Mouse (Mus musculus): Measurements from ENCODE around the gene Tox2.

Tox2 gene

DNA sequence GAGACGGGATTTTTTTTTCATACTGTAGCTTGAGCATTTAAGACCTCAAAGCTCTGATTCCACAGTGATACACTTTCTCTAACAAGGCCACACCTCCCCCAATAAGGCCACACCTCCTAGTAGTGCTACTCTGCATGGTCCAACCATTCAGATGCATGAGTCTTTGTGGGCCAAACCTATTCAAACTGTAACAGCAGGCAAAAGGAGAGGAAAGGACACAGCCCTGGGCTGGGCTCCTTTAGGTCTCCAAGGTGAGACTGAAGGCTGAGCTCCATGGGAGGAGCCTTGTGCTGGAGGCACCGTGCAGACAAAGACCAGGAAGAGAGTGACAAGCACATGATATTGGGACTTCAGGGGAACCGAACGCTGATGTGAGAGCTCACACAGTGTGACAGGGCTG, 114.4 kb downstream of the Tox2 start:
- no peak for DNase-seq (ENCODE audit: low spot score in 2 of 2)

DNA sequence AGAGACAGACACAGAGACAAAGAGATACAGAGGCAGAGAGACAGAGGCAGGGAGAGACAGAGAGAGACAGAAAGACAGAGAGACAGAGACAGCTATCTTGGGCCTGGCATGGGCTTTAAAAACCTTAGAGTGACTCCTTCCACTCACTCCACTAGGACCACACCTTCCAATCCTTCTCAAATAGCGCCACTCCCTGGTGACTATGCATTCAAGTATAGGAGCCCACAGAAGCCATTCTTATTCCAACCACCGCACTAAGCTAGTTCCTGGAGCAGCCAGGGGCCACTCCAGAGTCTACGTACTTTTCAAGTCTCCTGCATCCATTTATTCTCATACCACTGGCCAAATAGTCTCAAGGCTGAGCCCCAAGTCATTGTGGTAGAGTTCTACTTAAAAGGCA, 115.9 kb downstream of the Tox2 start:
- DNase-seq (ENCODE audit: low spot score in 2 of 2): no peak

DNA sequence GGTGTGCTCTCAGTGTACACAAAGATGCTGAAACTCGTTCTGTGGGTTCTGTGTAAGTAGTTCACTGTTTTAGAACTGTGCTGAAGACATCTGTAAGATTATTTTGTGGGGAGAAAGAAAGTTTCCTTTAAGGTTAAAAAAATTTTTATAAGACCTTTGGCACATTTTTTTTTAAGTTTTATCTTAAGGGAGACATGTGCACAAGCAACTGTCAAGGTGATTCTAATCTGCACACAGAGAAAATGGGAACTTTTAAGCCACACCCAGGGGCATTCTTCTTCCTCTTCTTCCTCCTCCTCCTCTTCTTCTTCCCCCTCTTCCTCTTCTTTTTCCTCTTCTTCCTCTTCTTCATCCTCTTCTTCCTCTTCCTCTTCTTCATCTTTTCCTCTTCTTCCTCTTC, 120.2 kb downstream of the Tox2 start:
- DNase-seq (ENCODE audit: low spot score in 2 of 2): no peak

DNA sequence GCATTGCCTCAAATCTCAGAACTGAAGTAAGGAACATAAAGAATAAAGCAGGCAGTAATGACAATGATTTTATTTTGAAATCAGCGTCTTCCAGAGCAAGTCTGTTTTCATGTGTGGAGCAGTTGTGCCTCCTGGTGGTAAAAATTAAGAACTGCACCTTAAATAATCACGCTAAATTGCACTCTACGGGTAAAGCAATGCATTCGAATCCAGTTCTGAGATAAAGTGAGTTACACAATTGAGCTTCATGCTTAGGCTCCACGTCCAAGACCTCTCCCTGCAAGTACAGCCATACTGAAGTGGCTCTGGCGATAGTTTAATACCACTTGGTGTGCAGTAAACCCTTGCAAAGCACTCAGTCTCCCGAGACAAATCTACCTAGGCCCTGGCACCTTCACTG, 127.8 kb downstream of the Tox2 start:
- DNase-seq (ENCODE audit: low spot score in 2 of 2): peak in 1 of 2 experiments; percentile 60

DNA sequence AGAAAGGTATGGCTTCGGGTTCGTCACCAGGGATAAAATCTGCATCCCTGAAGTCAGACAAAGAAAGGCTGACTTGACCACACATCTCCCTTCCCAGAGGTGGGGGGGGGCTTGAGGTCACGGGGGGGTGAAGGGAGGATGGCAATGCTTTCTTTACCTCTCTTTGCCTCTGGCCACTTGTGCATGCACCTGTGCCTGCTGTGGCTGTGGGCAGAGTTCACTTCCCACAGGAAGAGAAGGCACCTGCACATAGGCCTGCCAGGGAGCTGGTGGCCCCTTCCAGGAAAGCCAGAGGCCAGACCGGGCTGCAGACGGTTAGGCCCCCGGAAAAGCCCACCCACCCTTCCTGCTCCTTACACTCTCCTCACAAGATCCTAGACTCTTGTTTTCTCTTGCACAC, 128.5 kb downstream of the Tox2 start:
- no peak for DNase-seq (ENCODE audit: low spot score in 2 of 2)

DNA sequence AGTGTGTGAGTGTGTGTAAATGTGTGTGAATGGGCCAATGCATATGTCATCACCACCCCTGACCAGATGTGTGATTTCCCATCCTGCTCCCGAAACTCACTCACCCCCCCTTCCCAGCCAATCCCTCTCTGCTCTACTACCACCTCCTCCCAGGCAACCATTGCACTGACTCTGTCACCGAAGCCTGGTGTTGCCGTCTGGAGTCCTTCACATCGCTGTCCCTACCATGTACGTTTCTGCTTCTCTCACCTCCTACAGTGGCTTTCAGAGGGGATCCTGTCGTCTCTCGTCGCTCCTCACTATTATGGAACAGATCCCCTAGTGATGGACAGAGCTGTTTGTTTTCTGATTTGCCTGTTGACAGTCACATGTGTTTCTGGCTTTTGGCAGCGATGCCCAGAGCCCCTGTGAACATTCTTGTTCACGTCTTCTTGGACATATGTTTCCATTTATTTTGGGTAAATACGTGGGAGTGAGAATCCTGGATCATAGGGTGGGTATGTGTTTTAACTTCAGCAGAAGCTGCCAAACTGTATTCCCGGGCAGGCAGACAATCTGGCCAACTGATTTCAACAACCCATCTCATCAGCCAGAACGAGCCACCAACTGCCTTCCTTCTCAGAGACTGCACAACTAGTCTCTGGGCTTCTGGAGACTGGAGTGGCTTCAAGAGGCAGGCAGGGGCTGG, 129.6 kb downstream of the Tox2 start:
- DNase-seq (ENCODE audit: low spot score in 2 of 2): no peak

DNA sequence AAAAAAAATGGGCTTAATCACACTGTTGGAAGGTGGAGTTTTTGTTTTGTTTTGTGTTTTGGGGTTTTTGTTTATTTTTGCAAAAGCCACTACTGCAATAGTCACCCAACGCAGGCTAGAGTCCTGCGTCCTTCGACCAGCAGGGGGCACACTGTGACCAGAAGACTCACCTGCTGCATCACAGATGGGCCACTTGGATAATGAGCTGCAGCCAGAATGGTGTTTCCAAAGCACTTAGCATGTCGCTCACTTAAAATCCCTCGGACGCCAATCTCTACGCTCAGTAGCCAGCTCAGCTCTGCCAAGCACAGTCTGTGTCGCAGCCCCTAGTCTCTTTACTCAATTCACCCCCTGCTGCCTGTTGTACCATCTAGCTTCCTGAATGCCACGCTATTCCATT, 137.3 kb downstream of the Tox2 start:
- peak in 1 of 2 experiments; percentile 59 for DNase-seq (ENCODE audit: low spot score in 2 of 2)

DNA sequence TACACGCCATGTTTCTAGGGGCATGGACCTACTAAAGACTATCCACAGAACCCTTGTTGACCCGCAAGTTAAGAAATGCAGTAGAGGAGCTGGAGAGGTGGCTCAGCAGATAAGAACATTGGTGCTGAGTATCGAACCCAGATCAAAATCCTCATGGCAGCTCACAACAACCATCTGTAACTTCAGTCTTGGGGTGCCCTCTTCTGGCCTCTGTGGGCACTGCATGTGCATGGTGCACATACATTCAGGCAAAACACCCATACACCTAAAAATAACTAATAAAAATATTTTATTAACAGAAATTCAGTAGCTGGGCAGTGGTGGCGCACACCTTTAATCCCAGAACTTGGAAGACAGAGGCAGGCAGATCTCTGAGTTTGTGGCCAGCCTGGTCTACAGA, 140.7 kb downstream of the Tox2 start:
- peak; percentile 29 to 61 for DNase-seq (ENCODE audit: low spot score in 2 of 2)

DNA sequence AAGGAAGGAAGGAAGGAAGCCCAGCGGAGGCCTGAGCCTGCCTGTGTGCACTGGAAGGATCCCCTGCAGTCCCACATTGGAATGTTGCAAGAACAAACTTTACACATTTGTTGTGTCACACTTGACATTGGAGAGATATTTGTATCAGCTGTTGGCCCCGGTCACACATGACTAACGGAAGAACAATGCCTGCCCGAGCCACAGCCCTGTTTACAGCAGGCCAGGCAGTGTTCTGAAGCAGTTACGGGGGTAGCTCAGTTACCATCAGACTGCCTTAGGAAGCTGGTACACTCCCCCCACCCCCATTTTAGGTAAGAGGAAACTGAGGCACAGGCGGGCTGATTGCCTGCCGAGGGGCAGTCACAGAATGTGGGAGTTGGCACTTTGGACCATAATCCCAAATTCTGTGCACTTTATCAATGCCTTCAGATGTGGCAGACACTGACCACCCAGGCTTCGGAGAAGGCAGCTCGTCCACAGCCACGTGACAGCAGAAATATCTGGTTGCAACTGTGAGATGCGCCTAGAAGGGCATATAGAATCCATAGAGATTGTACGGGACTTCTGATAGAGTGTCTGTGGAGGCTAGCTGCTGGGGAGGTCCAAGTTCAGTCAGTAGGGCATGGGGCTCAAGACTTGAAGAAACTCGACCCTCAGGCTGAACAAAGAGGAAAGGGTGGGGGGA, 142.2 kb downstream of the Tox2 start:
- no peak for DNase-seq (ENCODE audit: low spot score in 2 of 2)

DNA sequence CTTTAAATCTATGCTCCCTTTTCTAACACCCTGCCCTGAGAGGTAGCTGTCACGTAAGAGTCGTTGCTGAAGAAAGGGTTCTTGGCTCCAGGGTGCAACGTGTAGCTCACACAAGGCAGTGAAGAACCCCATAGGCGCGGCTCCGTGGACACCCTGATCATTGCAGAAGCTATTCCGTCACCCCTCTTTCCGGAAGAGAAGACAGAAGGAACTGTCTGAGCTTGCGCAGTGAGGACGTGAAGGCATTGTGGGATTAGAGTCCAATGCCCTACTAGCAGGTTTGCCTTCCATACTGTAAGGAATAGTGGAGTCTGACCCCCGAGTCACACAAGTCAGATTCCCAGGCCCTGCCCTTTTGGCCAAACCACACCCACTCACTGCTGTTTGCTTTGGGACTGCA, 143.6 kb downstream of the Tox2 start:
- no peak for DNase-seq (ENCODE audit: low spot score in 2 of 2)

DNA sequence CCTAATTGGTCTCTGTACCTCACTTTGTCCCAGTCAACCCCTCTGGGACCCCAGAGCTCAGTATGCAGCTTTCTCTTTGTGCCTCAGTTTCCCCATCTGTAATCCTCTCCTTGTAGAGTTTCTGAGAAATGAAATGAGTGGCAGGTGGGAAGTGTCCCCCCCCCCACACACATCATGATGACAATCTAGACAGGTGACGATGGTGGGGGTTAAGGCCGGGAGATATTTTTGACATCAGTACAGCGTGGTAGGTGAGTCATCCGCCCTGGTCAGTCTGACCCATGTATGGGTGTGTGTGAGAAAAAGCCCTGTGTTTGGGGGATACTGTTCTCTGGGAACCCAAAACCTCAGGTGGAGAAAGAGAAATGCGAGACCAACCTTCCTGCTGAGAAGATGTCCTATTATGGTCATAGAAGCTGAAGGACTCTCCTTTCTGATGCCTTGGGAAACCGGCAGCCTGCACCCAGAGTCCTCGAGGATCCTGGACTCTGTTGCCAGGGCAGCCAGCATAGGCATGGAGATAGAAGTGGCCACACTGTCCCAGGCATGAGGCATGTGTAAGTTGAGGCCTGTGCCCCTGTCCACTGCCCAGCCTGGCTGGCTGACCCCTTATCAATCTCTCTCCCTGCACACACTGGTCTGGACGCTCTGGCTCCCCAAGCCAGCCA, 144.7 kb downstream of the Tox2 start:
- no peak for DNase-seq (ENCODE audit: low spot score in 2 of 2)

DNA sequence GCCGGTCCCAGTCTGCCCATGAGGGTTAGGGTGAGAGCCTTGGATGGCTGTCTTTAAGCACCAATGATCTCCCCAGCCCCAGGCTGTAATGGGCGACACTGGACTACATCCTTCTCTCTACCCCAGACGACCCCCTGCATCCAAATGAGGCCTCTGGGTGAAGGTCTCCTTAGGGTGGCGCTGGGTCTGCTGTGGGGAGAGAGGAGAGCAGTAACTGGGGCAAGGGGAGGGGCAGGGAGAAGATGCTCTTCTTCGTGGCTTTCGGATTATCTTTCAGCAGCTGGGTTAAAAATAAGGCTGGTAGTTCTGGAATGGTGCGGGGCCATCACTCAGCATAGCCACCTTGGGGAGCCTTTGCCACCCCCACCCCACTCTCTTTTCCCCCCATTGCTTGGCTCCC, 145.8 kb downstream of the Tox2 start:
- DNase-seq (ENCODE audit: low spot score in 2 of 2): no peak

DNA sequence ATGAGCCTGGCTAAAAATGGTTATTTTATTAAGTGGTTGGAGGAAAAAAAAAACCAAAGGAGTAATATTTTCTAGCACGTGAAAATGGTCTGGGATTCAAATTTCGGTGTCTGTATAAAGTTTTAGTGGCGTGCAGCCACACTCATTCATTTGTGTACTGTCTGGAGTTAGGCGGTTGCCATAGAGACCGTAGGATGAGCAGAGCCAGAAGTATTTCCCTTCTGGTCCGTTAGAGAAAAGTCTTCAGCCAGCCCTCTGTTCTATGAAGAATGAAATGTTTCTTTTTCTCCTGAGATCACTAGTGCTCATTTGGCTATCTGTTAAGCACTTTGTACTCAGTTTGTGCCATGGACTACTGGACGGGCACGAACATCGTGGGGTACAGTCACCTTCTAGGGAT, 146.5 kb downstream of the Tox2 start:
- no peak for DNase-seq (ENCODE audit: low spot score in 2 of 2)

DNA sequence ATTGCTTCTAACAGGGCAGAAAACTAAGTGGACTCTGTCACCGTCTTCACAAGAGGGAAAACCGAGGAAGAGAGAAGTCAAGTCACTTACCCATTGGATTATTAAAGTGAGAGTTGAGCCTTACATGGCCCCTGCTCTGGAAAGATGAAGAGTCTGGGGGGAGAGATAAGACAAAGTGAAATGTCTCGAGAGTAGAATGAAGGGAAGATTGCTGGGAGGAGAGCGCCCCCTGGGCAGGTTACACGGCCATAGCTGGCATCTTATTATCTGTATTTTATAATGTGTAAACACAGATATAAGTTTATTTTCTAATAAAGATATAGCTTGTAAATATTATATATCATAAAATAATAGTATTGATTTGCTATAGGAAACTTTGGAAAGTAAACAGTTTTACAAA, 147.5 kb downstream of the Tox2 start:
- no peak for DNase-seq (ENCODE audit: low spot score in 2 of 2)

DNA sequence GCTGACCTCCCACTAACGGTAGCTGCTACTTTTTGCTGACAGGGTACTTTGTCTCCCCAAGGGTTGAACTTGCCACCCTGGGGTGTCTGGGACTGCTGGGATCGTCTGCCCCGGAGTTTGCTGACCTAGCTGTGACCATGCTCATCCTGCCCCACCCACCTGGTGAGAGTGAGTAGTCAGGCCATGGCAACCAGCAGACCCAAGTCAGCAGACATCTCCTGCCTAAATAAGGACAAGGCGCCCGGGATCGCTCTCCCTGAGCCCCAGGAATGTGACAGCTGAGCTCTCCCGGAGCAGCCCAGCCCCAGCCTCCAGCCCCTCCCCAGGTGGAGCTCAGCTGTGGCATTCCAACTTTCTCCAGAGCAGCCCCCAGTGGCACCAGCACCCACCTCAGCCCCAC, 150.8 kb downstream of the Tox2 start:
- no peak for DNase-seq (ENCODE audit: low spot score in 2 of 2)

DNA sequence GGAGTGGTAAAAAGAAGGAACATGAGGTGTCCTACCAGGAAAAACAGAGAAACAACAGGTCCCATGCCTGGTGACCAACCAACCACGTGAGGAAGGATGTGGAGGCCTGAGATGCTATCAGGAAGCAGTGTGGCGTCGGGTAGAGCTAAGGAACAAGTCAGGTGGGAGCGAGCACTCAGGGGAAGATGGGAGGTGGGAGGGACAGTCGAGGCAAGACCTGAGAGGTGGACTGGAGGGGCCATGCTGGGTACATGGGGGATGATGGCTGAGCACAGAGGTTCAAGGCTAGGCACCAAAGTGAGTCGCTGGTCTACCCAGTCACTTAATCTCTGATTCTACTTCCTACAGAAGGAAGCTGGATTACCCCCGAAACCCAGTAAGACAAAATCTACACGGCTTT, 152.7 kb downstream of the Tox2 start:
- DNase-seq (ENCODE audit: low spot score in 2 of 2): no peak

DNA sequence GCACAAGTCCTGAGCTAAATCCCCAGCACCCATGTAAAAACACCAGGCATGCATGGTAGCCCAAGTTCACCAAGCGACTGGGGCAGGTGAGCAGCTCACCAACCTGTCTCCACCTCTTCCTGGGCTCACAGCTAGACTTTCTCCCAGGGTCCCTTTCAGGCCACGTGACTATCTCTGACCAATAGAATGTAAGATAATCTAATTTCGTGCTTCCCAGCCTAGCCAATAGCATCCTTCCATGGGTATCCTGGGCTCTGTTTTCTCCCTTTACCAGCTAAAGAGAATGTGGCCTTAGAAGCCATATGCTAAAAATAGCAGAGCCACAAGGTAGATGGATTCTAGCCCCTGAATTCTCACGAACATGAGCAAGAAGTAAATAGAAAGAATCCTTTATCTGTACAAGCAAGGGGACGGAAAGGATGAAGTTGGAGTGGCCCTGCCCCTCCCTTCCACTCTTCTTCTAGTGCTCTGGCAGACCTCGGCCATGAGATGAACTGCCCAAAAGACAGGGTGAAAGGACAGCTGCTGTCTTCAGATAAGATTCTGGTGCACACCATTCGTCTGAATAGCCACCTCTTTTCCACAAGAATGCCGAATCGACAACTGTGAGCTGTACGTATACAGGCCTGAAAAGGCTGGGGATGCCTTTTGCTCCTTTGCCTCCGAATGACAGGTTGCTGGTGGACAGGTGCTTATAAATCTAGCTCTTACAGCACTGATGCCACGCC, 153.4 kb downstream of the Tox2 start:
- no peak for DNase-seq (ENCODE audit: low spot score in 2 of 2)

DNA sequence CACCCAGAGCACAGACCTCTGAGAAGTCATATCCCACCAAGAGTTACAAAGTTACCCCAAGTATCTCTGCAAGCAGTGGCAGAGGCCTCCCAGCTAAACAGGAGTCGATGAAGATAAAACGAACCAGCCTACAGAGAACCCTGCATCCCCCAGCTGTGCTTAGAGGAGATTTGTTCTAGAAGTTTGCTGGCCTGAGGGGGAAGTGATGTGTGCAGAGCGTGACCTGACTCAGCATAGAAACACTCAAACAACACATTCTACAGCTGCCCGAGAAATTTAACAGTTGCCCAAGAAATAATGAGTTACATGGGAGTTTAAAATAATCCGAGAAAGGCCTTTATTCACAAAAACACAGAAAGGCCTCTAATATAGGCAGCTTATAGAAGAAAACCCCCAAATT, 155.7 kb downstream of the Tox2 start:
- DNase-seq (ENCODE audit: low spot score in 2 of 2): no peak

DNA sequence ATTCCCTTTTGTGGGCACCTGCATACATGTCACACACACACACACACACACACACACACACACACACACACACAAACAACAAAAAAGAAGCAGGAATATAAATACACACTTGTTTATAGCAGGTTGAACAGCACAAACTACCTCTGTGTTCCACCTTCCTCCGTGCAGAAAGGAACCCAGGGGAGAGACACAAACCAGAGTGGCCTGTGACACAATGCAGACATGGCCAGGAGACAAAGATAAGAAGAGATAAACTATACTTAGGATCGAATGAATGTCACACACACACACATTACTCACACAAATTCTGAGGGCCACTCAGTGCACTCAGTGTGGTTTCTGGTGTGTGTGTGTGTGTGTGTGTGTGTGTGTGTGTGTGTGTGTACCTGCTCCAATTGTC, 156.3 kb downstream of the Tox2 start:
- DNase-seq (ENCODE audit: low spot score in 2 of 2): no peak

DNA sequence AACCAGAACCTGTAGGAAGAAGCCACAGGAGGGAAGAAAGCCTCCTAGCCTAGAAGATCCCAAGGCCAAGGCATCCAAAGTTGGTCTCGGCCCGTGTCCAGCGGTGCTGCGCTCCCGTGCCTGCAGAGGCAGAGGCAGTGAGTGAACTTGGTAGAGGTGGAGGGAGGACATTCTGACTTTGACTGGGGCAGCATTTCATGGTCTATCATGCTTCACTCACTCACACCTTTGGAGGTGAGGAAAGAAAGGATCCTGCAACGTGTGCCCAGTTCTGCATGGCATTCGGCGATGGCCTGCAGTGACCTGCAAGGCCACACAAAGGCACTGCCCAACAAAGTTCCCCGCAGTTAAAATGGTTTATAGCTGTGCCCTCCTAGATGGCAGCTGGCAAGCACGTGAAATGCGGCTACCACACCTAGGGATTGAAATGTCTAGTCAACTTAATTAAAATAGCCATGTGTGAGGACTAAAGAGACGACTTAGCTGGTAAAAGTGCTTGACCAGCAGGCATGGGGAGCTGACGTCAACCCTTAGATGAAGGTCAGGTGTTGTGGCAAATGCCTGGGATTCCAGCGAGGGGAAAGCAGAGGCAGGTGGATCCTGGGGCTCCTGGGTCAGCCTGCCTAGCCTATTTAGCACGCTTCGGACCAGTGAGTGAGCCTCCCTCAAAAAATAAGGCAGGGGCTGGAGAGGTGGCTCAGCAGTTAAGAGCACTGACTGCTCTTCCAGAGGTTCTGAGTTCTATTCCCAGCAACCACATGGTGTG, 158.1 kb downstream of the Tox2 start:
- DNase-seq (ENCODE audit: low spot score in 2 of 2): no peak

DNA sequence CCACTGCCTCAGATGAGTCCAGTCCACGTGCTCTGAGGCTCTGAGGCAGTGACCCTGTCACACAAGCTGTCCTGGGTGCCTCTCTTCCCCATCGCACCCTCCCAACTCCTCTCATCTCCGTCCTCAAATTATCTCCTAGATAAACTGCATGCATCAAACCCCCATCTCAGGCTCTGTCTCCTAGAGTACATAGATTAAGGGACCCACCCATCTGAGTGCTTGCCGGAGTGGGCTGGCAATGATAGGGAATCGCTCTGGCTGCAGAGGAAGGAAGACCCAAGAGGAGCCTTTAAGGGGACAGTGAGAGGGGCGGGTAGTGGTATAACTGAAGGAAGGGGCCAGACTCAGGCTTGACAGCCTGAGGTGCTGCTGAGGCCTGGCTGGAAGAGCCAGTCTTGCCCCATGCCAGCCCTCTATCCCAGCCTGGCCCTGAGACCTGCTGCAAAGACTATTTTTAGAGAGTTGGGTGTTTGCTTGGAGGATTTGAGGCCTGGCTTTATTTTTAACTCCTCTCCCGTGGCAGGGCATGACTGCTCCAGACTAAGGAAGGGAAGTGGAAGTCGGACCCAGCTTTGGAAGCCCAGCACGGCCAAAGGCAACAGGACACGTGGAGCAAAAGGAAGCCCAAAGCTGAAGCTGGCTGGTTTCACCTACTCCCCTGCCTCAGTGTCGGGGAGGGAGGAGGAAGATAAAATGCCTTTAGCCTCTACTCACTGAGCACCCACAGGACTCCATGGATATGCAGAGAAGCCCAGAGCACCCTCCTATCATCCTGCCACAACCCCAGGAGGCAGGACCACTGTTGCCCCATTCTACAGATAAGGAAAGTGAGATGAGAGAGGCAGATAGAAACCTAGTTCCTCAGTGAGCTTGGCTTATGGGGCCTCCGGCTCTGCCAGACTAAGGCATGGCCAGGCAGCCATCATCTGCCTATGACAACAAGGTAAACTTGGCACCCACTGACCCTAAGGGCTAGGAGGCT, 160.3 kb downstream of the Tox2 start:
- no peak for DNase-seq (ENCODE audit: low spot score in 2 of 2)

All from thymus, postnatal 10 days (tissue).